Mouse (Mus musculus) megakaryocyte, embryonic 14.5 days (primary cell): ENCODE measurements around the gene Pcgf5.

Source experiments
- FLI1 ChIP-seq: IDR thresholded peaks from 2 replicates; pipeline ENCODE4 v1.6.1; 2012; ENCODE audit warnings: low read length, inconsistent platforms, mixed read lengths
- GATA1 ChIP-seq: IDR thresholded peaks from 3 replicates; pipeline ENCODE4 v1.6.1; 2012; ENCODE audit warnings: mixed read lengths, low read length, inconsistent platforms, borderline replicate concordance

- TF ChIP-seq FLI1 (no peak), GATA1 (no peak)
These were observed 16.6 kb downstream of the Pcgf5 start for GRCm38 (mm10) chr19:36364757-36365156.
